Mouse (Mus musculus): ENCODE data around the gene Tdrd1. TPM values are rescaled to one million over a fixed set of nuclear protein-coding genes. Genes with fewer than 3 reads are reported as not detected.

The Tdrd1 gene
- polyA plus RNA-seq, 1 experiment: not detected

DNA sequence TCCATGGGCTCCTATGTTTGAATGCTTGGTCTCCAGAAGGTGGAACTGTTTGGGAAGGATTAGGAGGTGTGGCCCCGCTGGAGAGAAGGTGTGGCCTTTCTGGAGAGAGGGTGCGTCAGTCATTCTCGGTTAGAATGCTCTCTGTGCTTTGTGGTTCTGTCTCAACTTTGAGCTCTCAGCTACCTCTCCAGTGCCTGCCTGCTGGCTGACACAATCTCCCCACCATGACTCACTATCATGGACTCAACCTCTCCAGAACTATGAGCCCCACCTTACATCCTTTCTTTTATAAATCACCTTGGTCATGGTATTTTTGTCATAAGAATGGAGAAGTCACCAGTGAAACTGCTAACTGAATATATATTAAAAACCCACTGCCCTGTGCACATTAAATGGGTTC is 88.6 kb downstream of the Tdrd1 start:
- Histone ChIP-seq H3K4me1 (ENCODE audit: control insufficient read depth, insufficient read depth, insufficient read length, low read length) (no peaks in the 10 kb centered on the region), H3K27ac (replicated peaks; ENCODE audit: low read depth, low read length) (no peak overlapping the region), H3K4me3 (ENCODE audit: insufficient read depth, low read depth, low read length) (no peak overlapping the region)

- Histone ChIP-seq H3K27ac (replicated peaks; ENCODE audit: low read depth, low read length) (no peak overlapping the region), H3K4me3 (ENCODE audit: insufficient read depth, low read depth, low read length) (no peak overlapping the region), H3K4me1 (ENCODE audit: control insufficient read depth, insufficient read depth, insufficient read length, low read length) (no peaks in the 10 kb centered on the region)
Observed at GRCm38 (mm10) chr19:56915084-56915483, 89.1 kb downstream of the Tdrd1 start.

Other genes starting within 250 kb of the Tdrd1 start
- 21.8 and 23.9 TPM in 2 replicates for gene Adrb1, start 104.0 kb upstream of the Tdrd1 start, polyA plus RNA-seq (2012; ENCODE audit: insufficient read depth, insufficient read length, missing spikeins)
- gene Ccdc186, start 4.0 kb upstream of the Tdrd1 start, polyA plus RNA-seq (2012; ENCODE audit: insufficient read depth, insufficient read length, missing spikeins): 13.5 and 19.8 TPM in 2 replicates
- not detected in 2 replicates for gene Vwa2, start 48.0 kb downstream of the Tdrd1 start, polyA plus RNA-seq (2012; ENCODE audit: insufficient read depth, insufficient read length, missing spikeins)
- gene Afap1l2, start 182.0 kb downstream of the Tdrd1 start, polyA plus RNA-seq (2012; ENCODE audit: insufficient read depth, insufficient read length, missing spikeins): 1.3 and 1.4 TPM in 2 replicates